Mouse (Mus musculus) frontal cortex, postnatal 14 days (tissue): ENCODE results near the gene Brwd3.
A peak's percentile ranks its signal among the peaks of the same experiment; 100 is the strongest.

Source experiments
- DNase-seq, 2 experiments: peaks; one replicate each; pipeline ENCODE4 v3.0.0; 2022; ENCODE audit warnings: low spot score in 2 of 2

The Brwd3 gene

DNA sequence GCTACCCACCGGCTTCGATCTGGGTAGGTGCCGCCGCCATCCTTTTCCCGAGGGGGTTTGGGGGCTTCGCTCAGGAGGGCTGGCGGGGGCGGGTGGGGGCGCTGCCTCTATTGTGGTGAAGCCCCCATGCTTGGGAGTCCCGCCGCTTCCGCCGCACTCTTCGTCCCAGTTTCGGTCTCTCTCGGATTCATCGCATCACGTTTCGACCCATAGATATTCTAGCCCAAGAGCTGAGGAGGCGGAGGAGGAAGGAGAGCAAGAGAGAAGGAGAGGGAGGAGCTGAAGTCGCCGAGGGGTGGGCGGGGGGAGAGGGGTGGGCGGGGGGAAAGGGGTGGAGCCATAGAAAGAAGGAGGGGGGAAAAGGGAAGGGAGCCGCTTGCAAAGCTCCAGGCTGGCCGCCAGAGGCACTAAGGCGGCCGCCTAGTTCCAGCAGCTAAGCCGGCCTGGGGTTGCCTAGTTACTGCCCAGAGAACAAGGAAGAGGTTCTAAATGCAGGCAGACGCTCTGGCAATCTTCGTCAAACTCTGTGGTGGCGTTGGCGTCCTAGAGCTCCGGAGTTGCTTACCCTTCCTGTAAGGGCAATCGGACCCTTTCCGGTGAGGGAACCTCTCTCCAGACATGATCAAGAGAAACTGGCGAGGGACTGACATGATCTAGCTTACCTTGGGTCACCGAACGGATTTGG is at the start of gene Brwd3:
Gene Brwd3, minus strand, starts transcription at position 283 of the 685 bp plus-strand sequence.
- peak; percentile 65 to 84 for DNase-seq

DNA sequence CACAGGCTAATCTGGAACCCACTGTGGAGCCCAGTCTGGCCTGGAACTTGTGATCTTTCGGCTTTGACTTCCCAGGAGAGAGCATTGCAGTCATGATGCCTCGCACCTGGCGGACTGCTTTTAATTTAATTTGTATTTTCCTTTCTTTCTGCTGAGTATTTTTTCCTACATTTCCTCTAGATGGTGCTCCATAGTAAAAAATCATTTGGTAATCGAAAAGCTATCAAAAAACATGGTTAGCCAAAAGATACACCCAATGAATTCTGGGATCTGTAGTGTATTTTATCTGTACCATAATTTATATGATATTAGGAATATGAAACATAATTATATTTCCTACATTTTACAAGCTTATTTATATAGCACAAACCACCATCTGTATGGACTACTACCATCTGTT is 28.5 kb upstream of the Brwd3 start:
- no peak for DNase-seq

DNA sequence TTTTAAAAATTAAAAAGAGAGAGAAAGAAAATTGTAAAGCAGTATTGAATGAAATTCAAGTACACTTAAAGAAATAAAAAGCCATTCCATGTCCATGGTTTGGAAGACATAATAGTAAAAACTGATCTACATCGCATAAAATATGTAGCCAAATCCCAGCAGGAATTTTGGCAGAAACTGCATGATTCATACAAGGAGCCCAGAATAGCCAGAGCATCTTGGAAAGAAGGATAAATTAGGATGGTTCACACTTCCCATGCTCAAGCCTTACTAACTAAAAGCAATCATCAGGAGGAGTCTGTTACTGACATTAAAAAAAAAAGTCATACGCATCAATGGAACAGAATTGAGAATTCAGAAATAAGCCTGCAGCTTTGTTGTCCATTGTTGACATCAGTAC is 8.5 kb upstream of the Brwd3 start:
- DNase-seq: no peak

DNA sequence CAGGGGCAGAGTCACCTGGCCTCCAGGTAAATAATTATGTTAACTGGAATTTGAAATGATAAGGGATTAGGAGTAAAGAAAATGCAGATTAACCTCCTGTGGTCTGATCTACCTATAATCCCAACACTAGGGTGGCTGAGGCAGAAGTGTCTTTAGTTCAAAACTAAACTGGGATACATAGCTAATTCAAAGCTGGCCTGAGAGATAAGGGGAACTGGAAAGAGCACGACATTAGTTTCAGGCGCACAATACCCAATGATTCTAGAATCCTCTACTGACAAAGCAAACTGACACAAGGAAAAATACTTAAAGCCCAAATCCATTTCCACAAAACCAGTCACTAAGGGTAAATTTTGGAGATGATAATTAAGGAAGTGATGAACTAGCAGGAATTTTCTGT is 2.2 kb upstream of the Brwd3 start:
- DNase-seq: no peak

DNA sequence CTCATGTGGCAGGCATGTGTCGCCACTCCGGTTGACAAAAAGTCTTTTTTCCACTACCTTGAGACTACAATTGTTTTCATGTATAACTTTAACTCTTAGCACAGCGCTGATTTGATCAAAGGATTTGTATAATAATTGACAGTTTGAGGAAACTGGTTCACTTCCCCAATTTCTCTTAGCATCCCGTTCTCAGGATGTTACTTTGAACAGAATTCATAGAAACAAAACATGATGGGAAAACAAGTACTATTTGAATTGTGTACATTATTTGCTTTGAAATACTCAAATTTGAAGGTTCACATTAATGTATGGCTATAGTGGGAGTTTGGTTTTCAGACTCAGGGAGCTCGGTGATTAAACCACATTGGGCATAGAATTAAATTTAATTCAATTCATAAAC is 1.1 kb upstream of the Brwd3 start:
- no peak for DNase-seq

DNA sequence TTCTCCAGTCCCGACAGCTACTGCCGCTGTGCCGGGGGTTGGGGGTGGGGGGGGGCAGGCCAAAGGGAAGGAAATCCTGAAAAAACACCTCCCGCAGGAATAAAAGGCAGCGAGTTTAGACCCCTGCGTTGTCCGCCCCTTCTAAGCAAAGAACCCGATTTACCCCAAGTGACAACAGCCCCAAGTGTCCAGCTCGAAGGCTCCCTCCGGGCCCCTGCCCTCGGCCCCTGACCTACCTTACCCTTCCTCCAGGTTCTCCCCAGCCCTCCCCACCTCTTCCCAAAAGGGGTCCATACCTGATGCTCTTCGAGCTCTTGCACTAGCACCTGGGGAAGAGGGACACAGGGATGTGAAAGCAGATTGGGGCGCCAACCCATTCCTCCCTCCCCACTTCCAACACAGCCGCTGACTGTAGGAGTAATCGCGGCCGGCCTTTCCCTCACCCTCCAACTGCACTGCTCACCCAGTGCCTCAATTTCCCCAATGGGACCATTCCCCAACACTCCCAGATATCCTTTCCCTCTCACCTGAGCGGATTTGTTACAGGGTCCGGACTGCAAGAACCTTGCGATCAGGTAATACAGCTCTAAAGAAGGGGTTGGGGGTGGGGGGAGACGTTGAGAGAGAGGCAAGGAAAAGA is 671 bp downstream of the Brwd3 start:
- DNase-seq: peak; percentile 6 to 11

DNA sequence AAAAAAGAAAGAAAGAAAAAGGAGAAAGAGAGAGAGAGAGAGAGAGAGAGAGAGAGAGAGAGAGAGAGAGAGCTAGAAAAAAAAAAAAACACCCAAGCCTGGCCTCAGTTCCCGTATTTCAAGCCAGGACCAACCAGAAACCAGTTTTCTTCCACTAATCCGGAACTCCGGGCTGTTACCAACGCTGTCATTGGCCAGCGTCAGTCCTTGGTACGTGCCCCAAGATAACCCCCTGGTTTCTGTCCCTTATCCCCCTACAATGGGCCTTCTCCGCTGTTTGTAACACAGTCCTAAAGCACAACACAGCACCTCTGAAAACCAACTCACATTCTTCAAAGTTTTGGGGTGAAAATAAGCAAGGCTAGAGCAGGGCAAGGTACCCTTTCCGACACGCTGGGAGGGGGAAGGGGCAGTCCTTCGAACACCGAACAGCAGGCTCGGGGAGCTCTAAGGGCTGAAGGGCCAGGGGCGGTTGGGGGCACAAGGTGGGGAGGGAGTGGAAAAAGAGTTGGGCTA is 1.4 kb downstream of the Brwd3 start:
- peak; percentile 71 to 76 for DNase-seq

DNA sequence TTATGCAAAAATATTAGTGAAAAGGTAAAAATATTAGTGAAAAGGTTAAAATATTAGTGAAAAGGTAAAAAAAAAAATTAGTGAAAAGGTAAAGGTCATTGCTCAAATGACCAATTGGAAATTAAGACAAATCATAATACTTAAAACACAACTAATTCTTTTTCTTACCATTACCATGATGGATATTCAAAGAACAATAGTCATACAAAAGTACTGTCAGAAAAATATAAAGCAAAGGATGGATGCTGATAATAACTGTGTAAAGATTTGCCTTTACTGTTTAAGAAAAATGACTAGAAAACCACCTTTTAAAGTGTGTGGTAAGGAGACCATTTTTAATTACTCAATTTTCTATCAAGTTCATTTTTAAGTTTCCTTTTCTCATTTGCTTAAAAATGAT is 2.9 kb downstream of the Brwd3 start:
- DNase-seq: no peak

DNA sequence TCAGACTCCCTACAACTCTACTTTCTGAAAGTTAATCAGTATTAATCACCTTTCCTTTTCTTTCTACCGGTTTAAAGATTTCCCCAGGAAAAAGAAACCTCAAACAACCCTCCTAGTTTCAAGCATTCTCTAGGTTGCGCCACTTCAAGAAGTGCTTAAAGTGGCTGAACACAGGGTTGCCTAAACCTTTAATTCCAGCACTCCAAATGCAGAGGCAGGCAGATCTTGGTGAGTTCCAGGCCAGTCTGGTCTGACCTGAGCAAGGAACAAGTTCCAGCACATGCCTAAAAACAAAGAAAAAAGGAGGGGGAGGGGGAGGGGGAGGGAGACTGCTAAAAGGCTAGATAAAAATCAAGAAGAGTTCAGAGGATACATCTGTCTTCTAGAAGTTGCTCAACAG is 6.1 kb downstream of the Brwd3 start:
- no peak for DNase-seq

DNA sequence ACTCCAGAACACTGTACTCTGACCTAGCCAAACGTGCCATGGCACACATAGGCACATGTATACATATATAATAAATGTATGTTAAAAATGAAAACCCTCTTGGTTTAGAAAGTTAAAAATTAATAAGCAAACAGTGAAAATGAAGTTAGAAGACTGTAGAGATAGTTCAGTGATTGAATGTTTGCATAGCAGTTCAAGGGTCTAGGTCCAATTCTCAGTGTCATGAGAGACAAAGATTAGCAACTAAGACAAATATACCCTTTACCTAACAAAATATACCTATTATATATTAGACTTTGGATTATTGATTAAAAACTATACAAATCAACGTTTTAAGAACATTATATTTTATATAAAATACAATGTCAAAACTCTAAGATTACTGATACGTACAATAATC is 36.9 kb downstream of the Brwd3 start:
- DNase-seq: no peak

DNA sequence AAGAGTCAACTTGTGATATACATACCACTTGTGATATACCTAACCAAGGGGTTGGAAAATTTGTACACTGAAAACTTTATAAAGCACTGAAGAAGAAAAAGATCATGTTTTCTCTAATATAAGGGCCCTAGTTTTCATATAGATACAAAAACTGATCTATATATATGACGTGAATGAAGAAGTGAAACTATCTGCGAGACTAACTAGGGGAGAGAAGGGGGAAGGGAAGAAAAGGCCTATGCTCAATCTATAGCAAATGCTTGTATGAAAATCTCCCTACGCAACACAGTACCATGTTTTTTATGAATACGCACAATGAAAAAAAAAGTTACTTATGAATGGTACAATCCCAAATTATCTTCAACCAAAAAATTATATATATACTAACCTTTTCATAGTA is 50.4 kb downstream of the Brwd3 start:
- DNase-seq: no peak

DNA sequence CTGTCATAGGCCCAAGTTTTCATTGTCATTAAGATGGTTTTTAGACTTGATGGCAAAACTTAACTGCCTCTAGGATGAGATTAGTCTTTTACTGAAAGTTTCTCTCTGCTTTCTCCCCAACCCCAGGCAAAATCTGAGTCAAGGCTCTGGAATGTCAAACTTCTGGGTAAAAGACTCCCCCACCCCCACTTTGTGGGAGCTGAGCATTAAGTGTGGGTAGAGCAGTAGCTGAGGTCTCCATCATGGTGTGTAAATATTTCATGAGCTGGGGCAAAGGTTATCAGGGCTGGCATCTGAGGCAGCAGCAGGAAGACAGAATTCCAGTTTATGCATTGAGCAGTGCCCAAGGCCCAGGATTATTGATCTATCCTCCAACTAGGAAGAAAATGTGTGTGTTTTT is 102.4 kb downstream of the Brwd3 start:
- DNase-seq: no peak

DNA sequence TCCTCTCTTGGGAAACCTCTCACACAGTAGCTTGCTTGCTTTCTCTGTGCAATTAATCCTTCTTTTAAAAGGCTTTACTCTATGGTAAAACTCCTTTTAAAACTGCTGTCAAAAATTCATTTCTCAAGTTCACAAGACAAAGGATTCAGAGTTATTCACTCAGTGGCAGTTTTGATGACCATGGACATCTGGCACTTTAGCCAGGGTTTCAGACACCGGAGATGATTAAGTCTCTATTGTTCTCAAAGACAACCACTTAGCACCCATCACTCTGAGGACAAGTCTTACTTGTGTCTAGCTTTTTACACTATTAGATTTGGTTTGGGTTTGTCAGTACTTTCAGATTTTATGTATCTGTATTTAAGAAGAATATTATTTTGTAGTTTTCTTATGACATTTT is 104.6 kb downstream of the Brwd3 start:
- DNase-seq: no peak

DNA sequence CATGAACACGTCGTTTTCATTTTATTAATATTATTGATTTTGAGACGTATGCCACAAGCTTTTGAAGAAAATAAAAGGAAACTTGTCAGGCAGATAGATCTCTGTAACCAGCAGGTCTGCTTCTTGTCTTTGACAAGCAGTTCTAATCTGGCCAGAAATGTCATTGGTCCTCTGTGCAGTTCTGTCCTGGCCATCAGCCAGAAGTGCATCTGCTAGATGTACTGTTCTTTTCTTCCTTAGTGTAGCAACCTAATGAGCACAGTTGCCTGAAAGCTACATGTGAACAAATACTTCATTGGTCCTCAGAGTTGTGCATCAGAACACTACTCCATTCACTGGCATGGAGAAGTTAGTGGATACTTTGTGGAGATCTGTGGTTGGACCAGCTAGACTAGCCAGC is 105.1 kb downstream of the Brwd3 start:
- DNase-seq: no peak

DNA sequence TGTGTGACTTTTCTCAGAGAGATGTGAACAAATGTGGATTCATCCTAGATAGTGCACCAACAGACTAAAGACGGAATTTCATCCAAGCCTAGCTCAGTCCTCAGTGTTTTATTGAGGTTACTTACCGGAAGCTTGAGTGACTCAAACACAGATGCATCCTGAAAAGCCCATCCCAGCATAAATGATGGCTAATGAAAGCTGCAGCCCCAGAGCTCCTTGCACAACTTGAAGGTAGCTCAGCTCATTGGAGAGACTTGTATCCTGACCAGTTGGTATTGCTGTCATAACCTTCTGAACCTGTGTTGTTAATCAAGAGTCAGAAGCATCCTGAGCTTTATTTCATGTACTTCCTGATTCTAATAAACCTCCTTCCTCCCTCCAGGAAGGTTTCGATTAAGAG is 105.8 kb downstream of the Brwd3 start:
- no peak for DNase-seq

DNA sequence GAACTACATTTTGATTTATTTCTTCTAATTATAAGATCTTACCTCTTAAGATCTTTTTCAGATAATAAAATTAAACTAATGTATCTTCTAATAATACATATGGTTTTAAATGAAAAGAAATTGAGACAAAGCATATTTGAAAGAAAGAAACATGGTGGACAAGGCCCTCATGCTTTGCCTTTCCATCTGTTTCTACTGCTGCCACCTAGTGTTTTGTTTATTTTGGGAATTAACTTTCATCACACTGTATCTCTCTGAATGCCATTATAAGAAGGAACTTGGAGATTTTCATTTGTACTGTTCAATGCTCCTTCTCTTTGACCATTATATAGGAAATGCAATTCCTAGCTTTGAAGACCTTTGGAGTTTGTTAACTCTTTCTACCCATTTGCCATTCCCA is 109.9 kb downstream of the Brwd3 start:
- no peak for DNase-seq

DNA sequence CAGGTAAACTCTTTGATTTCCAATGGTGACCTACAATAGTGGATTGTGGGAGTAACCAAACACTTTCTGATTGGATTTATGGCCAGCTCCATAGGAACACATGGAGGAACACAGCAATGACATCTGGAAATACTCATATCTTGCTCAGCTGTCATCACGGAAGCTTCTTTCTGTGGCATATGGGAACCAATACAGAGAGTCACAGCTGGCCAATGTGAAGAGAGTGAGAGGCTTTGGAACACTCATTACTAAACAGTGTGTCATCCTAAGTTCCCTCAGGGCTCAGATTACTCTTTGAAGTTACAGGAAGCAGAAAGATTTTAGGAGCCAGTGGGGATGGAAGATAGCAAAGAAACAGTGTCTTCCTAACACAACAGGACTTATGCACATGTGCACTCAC is 111.7 kb downstream of the Brwd3 start:
- no peak for DNase-seq

DNA sequence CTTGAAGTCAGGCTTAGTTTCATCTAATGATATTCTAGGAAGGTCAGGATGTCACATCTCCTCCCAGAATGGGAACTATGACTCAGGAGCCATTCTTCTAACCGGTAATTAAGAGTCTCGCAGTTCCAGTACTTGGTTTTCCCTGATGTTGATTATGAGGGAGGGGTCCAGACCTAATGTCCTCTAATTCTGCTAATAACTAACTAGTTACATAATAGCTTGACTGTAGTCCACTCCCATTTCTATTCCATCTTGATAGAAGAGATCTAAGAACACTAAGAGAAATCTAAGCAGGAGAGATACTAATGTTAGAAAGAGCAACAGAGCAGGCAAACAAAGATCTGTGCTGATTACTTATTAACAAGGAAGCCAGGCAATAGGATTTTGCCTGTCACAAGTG is 129.9 kb downstream of the Brwd3 start:
- no peak for DNase-seq
